Mouse (Mus musculus) large intestine, adult 2 months (tissue): ENCODE results near the gene Tstd2. TPM values are rescaled to one million over a fixed set of nuclear protein-coding genes. Genes with fewer than 3 reads are reported as not detected.

ENCODE experiments used
- polyA plus RNA-seq: library from polyadenylated mRNA; depleted of rRNA; stranded (reverse); fragments of >200 nt; gene quantifications from 2 replicates; pipeline ENCODE4 v1.2.3, GENCODE M21; 2012; rRNA removed

Tstd2 gene
- polyA plus RNA-seq, 1 experiment, result 11.0 TPM

Other genes with a start within 250 kb of the Tstd2 start
- gene Ccdc180, start 248.4 kb downstream of the Tstd2 start, polyA plus RNA-seq, result not detected in 2 replicates
- gene Tdrd7, start 173.4 kb downstream of the Tstd2 start, polyA plus RNA-seq, result 21.2 and 31.6 TPM in 2 replicates
- 2.2 and 2.3 TPM in 2 replicates for gene Tmod1, start 99.8 kb downstream of the Tstd2 start, polyA plus RNA-seq
- 19.0 and 20.7 TPM in 2 replicates for gene Ncbp1, start 81 bp downstream of the Tstd2 start, polyA plus RNA-seq
- gene Xpa, start 57.6 kb upstream of the Tstd2 start, polyA plus RNA-seq, result 8.7 and 15.8 TPM in 2 replicates
- gene Foxe1, start 204.9 kb upstream of the Tstd2 start, polyA plus RNA-seq, result not detected in 2 replicates